Mouse (Mus musculus) liver, postnatal 0 days (tissue): ENCODE results near the gene Cops3.

ENCODE experiments used
- CTCF ChIP-seq: sonication (generic); IDR thresholded peaks from 2 replicates; pipeline ENCODE4 v1.5.1; 2016; ENCODE audit warnings: antibody characterized with exemption, low read depth
- EP300 ChIP-seq: IDR thresholded peaks from 2 replicates; pipeline ENCODE4 v1.6.1; 2016; ENCODE audit warnings: antibody characterized with exemption, low read depth, mild to moderate bottlenecking

- TF ChIP-seq CTCF (no peak), EP300 (no peak)
These were observed 56.0 kb downstream of the Cops3 start for GRCm38 (mm10) chr11:59783591-59783990.
